Mouse (Mus musculus) forebrain, embryonic 12.5 days (tissue): ENCODE results near the gene Trim26. TPM values are rescaled to one million over a fixed set of nuclear protein-coding genes. Genes with fewer than 3 reads are reported as not detected.
"Not testable (repeated sequence)": the region's sequence is repeated elsewhere in the genome, so short reads cannot be mapped to it uniquely, and the experiment has no call there.

Experiments used
- ATAC-seq: fragments of 200-750 bp; cut with Nextera tagmentation; 2 replicates; pipeline ENCODE4 v1.8.0; 2017; ENCODE audit warnings: moderate TSS enrichment; ENCODE audit not compliant: low FRiP score
- H3K27ac ChIP-seq: fragments of 300-500 bp; sonication (generic); 2 replicates; pipeline ENCODE4 v1.5.1; 2016; ENCODE audit warnings: mild to moderate bottlenecking
- H3K27me3 ChIP-seq: fragments of 300-500 bp; sonication (generic); 2 replicates; pipeline ENCODE4 v1.6.1; 2016; ENCODE audit warnings: mild to moderate bottlenecking
- H3K36me3 ChIP-seq: fragments of 300-500 bp; sonication (generic); replicated peaks from 2 replicates; pipeline ENCODE4 v1.6.1; 2016; ENCODE audit warnings: mild to moderate bottlenecking
- H3K4me1 ChIP-seq: fragments of 300-500 bp; sonication (generic); 2 replicates; pipeline ENCODE4 v1.6.1; 2016
- H3K4me2 ChIP-seq: fragments of 300-500 bp; sonication (generic); 2 replicates; pipeline ENCODE4 v1.6.1; 2016; ENCODE audit warnings: mild to moderate bottlenecking, moderate library complexity
- H3K4me3 ChIP-seq: fragments of 300-500 bp; sonication (generic); replicated peaks from 2 replicates; pipeline ENCODE4 v1.5.1; 2016; ENCODE audit warnings: mild to moderate bottlenecking
- H3K9ac ChIP-seq: fragments of 300-500 bp; sonication (generic); 2 replicates; pipeline ENCODE4 v1.6.1; 2016; ENCODE audit warnings: mild to moderate bottlenecking
- H3K9me3 ChIP-seq: fragments of 300-500 bp; sonication (generic); 2 replicates; pipeline ENCODE4 v1.6.1; 2016
- WGBS: fragments of 180-500 bp; shearing (Covaris S2); methylation state at CpG from one replicate; pipeline ENCODE4 v1.1.7; 2016; 5-methylcytosine and 5-hydroxymethylcytosine counted together
- polyA plus RNA-seq: library from polyadenylated mRNA; unstranded; fragments of >200 nt; fragmentation: Nextera tagmentation; extraction: Ambion mirVana; gene quantifications from 2 replicates; pipeline ENCODE4 v1.2.1, GENCODE M21; 2016

Gene Trim26
- 38.7 and 44.0 TPM in 2 replicates for polyA plus RNA-seq

GRCm38 (mm10) chr17:36836874-36837647 lies at the start of gene Trim26:
Trim26 (plus strand) TSS chr17:36837134.
- H3K9me3 ChIP-seq = no peaks in the 10 kb centered on the region
- H3K9ac ChIP-seq = peak within 1 kb of the TSS; percentile 84
- H3K4me1 ChIP-seq = peaks cover 18% of the 10 kb centered on the region
- peak; percentile 99 for ATAC-seq
- H3K27me3 ChIP-seq = no peaks in the 10 kb centered on the region
- 0 out of 2 replicates have a peak, but pooled peaks cover 3% of the 10 kb centered on the region for H3K36me3 ChIP-seq
- peak within 1 kb of the TSS; percentile 62 for H3K4me2 ChIP-seq
- peak within 1 kb of the TSS; percentile 93 for H3K27ac ChIP-seq
- under 1% methylated on average over 58 of the region's 58 CpGs for WGBS
- H3K4me3 ChIP-seq = peak within 1 kb of the TSS; percentile 69

- no peaks in the 10 kb centered on the region for H3K9me3 ChIP-seq
- no peaks in the 10 kb centered on the region for H3K27me3 ChIP-seq
- ATAC-seq = no peak
- H3K4me3 ChIP-seq = no peak overlapping the region
- no peaks in the 10 kb centered on the region for H3K4me1 ChIP-seq
- no peak overlapping the region for H3K4me2 ChIP-seq
- H3K36me3 ChIP-seq = no peaks in the 10 kb centered on the region
- H3K9ac ChIP-seq = no peak overlapping the region
- H3K27ac ChIP-seq = no peak overlapping the region
- 88% methylated on average over 2 of the region's 2 CpGs for WGBS
Observed at GRCm38 (mm10) chr17:36788351-36788750, 48.6 kb upstream of the Trim26 start.

- not testable (repeated sequence) for H3K27me3 ChIP-seq, H3K4me2 ChIP-seq, H3K9ac ChIP-seq, H3K4me3 ChIP-seq, H3K36me3 ChIP-seq, H3K27ac ChIP-seq, H3K9me3 ChIP-seq, H3K4me1 ChIP-seq
- ATAC-seq = peak; percentile 71; the same call in 1 of the 2 replicates
Observed at GRCm38 (mm10) chr17:36788801-36789200, 48.1 kb upstream of the Trim26 start.

GRCm38 (mm10) chr17:36799493-36799892 lies 37.4 kb upstream of the Trim26 start:
- H3K36me3 ChIP-seq = no peaks in the 10 kb centered on the region
- no peak overlapping the region for H3K4me2 ChIP-seq
- no peak overlapping the region for H3K9ac ChIP-seq
- WGBS = 94% methylated on average over 10 of the region's 10 CpGs
- no peaks in the 10 kb centered on the region for H3K27me3 ChIP-seq
- ATAC-seq = no peak
- H3K4me1 ChIP-seq = no peaks in the 10 kb centered on the region
- no peaks in the 10 kb centered on the region for H3K9me3 ChIP-seq
- no peak overlapping the region for H3K4me3 ChIP-seq
- H3K27ac ChIP-seq = no peak overlapping the region

GRCm38 (mm10) chr17:36799921-36800462 lies 36.9 kb upstream of the Trim26 start:
- H3K9ac ChIP-seq, H3K4me3 ChIP-seq, H3K4me2 ChIP-seq, H3K36me3 ChIP-seq, H3K27me3 ChIP-seq, ATAC-seq, H3K27ac ChIP-seq, H3K9me3 ChIP-seq, H3K4me1 ChIP-seq: not testable (repeated sequence)
- 84% methylated on average over 4 of the region's 4 CpGs for WGBS

GRCm38 (mm10) chr17:36811871-36812270 lies 25.1 kb upstream of the Trim26 start, which contains the start of gene H2-M10.6:
H2-M10.6 (plus strand) TSS chr17:36812171.
- H3K27ac ChIP-seq = no peak within 1 kb of the TSS

GRCm38 (mm10) chr17:36824005-36824404 lies 12.9 kb upstream of the Trim26 start:
- Histone ChIP-seq H3K4me1 (no peaks in the 10 kb centered on the region), H3K36me3 (no peaks in the 10 kb centered on the region), H3K9me3 (no peaks in the 10 kb centered on the region), H3K27me3 (peaks cover 6% of the 10 kb centered on the region; the same call in 1 of the 2 replicates), H3K4me3 (no peak overlapping the region), H3K9ac (no peak overlapping the region), H3K27ac (no peak overlapping the region), H3K4me2 (no peak overlapping the region)
- ATAC-seq = 0 out of 2 replicates have a peak, but pooled peaks have one; percentile 20

More at GRCm38 (mm10) chr17:36811871-36812270, 25.1 kb upstream of the Trim26 start, which contains the start of gene H2-M10.6:
- Histone ChIP-seq H3K9me3 (no peaks in the 10 kb centered on the region), H3K9ac (no peak within 1 kb of the TSS), H3K4me1 (no peaks in the 10 kb centered on the region), H3K4me3 (no peak within 1 kb of the TSS), H3K36me3 (no peaks in the 10 kb centered on the region), H3K27me3 (no peaks in the 10 kb centered on the region), H3K4me2 (no peak within 1 kb of the TSS)
- ATAC-seq = no peak

GRCm38 (mm10) chr17:36825525-36825924 lies 11.4 kb upstream of the Trim26 start:
- 21% methylated on average over 4 of the region's 4 CpGs for WGBS
- no peak overlapping the region for H3K4me3 ChIP-seq
- H3K9me3 ChIP-seq = no peaks in the 10 kb centered on the region
- no peaks in the 10 kb centered on the region for H3K36me3 ChIP-seq
- no peak overlapping the region for H3K27ac ChIP-seq
- H3K4me1 ChIP-seq = no peaks in the 10 kb centered on the region
- H3K4me2 ChIP-seq = no peak overlapping the region
- H3K27me3 ChIP-seq = peaks cover 6% of the 10 kb centered on the region; the same call in 1 of the 2 replicates
- no peak overlapping the region for H3K9ac ChIP-seq
- ATAC-seq = no peak

GRCm38 (mm10) chr17:36826002-36826401 lies 10.9 kb upstream of the Trim26 start:
- not testable (repeated sequence) for H3K4me3 ChIP-seq, H3K9ac ChIP-seq, H3K4me2 ChIP-seq, H3K36me3 ChIP-seq, H3K9me3 ChIP-seq, H3K27ac ChIP-seq, H3K4me1 ChIP-seq, H3K27me3 ChIP-seq
- peak; percentile 64; the same call in 1 of the 2 replicates for ATAC-seq
- 17% methylated on average over 5 of the region's 5 CpGs for WGBS

GRCm38 (mm10) chr17:36828488-36828887 lies 8.4 kb upstream of the Trim26 start:
- H3K4me1 ChIP-seq = no peaks in the 10 kb centered on the region
- no peak for ATAC-seq
- H3K4me2 ChIP-seq = no peak overlapping the region
- no peak overlapping the region for H3K4me3 ChIP-seq
- H3K9ac ChIP-seq = no peak overlapping the region
- 91% methylated on average over 2 of the region's 2 CpGs for WGBS
- H3K27ac ChIP-seq = no peak overlapping the region
- H3K27me3 ChIP-seq = peaks cover 6% of the 10 kb centered on the region; the same call in 1 of the 2 replicates
- no peaks in the 10 kb centered on the region for H3K9me3 ChIP-seq
- no peaks in the 10 kb centered on the region for H3K36me3 ChIP-seq

GRCm38 (mm10) chr17:36830470-36830869 lies 6.5 kb upstream of the Trim26 start:
- Histone ChIP-seq H3K9me3 (no peaks in the 10 kb centered on the region), H3K4me3 (no peak overlapping the region), H3K27ac (no peak overlapping the region), H3K36me3 (no peaks in the 10 kb centered on the region), H3K27me3 (peaks cover 6% of the 10 kb centered on the region; the same call in 1 of the 2 replicates), H3K9ac (no peak overlapping the region), H3K4me1 (no peaks in the 10 kb centered on the region), H3K4me2 (no peak overlapping the region)
- no peak for ATAC-seq
- WGBS = 78% methylated on average over 3 of the region's 3 CpGs

GRCm38 (mm10) chr17:36832694-36833093 lies 4.2 kb upstream of the Trim26 start:
- no peaks in the 10 kb centered on the region for H3K36me3 ChIP-seq
- no peak overlapping the region for H3K4me3 ChIP-seq
- peaks cover 4% of the 10 kb centered on the region; the same call in 1 of the 2 replicates for H3K27me3 ChIP-seq
- 61% methylated on average over 4 of the region's 4 CpGs for WGBS
- no peaks in the 10 kb centered on the region for H3K9me3 ChIP-seq
- ATAC-seq = no peak
- no peak overlapping the region for H3K27ac ChIP-seq
- H3K9ac ChIP-seq = no peak overlapping the region
- peaks cover 9% of the 10 kb centered on the region; the same call in 1 of the 2 replicates for H3K4me1 ChIP-seq
- no peak overlapping the region for H3K4me2 ChIP-seq
